Mouse (Mus musculus) lung, postnatal 25 days (tissue): ENCODE measurements around the gene Dock2.
A peak's percentile ranks its signal among the peaks of the same experiment; 100 is the strongest.
"Not testable (repeated sequence)": the region's sequence is repeated elsewhere in the genome, so short reads cannot be mapped to it uniquely, and the experiment has no call there.

ENCODE experiments used
- DNase-seq: peaks from one replicate; pipeline ENCODE4 v3.0.0; 2022; ENCODE audit warnings: low spot score

The Dock2 gene

DNA sequence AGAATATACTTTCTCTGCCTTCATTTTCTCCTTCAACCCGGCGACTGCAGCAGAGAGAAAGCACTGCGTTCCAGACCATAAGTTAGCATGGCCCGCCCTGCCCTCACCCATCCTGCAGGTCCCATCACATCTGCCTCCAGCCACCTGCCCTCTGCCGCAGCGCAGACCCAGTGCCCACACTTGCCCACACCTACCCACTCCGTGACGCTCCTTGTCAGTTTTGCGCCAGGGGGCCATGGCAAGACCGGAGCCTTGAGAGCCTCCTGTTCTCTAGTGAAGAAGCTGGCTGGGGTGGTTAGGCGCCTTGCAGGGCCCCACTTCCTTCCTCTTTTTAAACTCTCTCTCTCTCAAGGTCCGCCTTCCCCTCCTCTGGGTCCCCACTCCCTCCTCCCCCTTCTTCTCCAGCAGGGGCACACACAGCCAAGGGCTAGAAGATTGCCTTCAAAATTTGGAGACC, at the start of gene Dock2:
TSS of gene Dock2 (minus strand) at position 306 of the 457 bp plus-strand sequence.
- DNase-seq: peak; percentile 62

DNA sequence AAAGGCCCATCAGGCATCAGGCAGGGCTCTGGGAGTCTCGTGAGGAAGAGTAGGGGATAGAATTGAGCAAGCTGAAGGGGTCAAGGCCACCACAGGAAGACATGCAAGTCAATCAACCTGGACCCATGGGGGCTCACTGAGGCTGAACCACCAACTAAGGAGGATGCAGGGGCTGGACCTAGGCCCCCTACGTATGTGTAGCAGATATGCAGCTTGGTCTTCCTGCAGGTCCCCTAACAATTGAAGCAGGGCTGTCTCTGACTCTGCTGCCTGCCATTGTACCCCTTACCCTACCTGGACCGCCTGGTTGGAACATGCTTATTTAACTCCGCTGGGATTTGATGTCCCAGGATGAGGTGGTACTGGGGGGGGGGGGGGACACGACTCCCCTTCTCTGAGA, 49.0 kb upstream of the Dock2 start:
- no peak for DNase-seq

GRCm38 (mm10) chr11:34827803-34828202, 44.1 kb upstream of the Dock2 start:
- DNase-seq: no peak

DNA sequence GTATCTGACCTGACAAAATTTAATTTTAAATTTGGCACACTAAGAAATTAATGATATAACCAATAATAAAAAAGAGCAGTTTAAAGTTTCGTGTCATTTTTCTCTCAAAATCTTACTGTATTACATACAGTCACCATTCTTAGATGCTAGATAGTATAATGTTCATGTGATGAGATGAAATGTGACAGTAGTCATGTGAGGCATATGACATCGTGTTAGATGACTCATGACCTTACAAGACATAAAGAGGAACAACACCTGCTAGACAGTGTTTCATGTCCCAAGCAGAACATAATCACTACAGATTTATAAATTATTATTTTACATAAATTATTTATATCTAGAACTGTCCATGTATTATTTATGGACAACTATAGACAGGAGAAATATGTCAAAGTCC, 43.2 kb upstream of the Dock2 start:
- no peak for DNase-seq

DNA sequence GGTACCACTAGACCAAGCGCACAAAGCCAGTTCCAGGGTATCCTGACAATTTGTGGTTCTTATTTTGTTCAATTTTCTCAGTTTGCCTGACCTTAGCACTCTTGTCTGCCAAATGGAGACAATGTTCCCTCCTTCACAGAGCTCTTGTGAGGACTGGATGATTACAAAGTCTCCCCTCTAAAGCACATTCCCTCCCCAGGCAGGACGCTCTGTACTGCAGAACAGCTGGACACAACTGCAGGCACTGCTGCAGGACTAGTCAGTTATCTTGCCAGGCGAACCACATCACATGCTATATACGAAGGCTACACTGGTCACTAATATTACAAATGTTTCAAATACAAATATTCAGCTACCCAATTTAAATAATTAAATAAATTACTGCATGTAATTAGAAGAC, 41.1 kb upstream of the Dock2 start:
- no peak for DNase-seq

DNA sequence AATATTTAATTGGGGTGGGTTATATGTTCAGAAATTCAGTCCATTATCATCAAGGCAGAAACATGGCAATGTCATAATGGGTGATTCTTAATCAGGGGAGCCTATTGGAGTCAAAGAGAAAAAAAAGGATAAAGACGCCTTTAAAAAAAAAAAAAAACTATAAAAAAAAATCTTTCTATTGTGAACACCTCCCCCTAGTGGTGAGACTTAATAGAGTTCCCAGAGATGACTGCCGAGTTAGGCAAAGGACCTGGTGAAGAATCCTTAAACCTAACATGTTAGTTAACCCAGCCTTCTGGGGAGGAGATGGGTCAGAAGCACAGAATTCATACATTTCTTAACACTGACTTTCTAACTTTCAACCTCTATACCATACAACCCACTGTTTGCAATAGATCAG, 31.1 kb upstream of the Dock2 start:
- DNase-seq: peak; percentile 10

DNA sequence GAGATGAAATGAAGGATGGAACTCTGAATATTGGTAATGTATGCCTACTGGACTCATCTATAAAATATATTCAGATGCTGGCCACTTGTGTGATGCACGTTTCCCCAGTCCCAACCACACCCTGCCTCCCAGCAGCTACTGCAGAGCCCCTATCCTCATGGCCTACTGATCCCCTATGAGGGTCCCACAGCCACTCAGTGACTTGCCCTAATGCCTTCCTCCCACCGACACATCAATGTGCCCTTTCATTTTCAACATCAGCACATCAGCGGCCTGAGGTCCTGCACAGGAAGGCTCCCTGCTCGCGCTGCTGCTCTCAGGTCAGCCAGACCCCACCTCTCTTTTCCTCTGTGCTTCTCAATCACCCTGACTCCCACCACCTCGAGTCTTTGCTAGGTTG, 30.6 kb upstream of the Dock2 start:
- DNase-seq: no peak

DNA sequence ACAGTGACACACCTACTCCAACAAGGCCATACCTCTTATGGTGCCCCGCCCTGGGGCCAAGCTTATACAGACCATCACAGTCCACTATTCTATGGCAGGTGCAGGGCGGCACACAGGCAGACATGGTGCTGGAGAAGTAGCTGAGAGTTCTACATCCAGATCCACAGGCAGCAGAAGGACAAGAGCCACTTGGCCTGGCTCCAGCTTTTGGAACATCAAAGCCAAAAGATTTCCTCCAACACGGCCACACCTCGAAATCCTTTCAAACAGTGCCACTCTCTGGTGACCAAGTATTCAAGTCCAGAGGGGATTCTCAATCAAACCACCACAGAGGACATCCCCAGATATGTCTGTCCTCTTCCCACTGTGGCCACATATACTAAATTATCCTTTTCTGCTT, 21.3 kb upstream of the Dock2 start:
- not testable (repeated sequence) for DNase-seq

GRCm38 (mm10) chr11:34798066-34798465, 14.4 kb upstream of the Dock2 start:
- DNase-seq: not testable (repeated sequence)

GRCm38 (mm10) chr11:34796097-34796496, 12.4 kb upstream of the Dock2 start:
- no peak for DNase-seq

DNA sequence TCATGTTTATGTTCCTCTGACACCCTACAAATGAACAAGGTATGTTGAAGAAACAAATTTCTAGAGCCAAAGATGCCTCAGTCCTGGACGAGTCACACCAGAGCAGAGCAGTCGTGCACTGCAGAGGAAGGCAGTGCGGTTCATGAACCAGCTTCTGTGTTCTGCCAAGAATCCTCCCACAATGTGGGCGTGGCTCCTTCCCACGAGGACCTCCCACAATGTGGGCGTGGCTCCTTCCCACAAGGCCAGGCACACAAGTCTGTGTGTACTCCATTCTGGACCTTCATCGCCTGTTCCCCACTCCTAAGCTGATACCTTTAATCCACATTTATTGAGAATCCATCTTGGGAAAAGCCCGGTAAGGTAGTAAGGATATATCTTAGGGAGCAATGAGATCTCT, 8.2 kb upstream of the Dock2 start:
- DNase-seq: no peak

DNA sequence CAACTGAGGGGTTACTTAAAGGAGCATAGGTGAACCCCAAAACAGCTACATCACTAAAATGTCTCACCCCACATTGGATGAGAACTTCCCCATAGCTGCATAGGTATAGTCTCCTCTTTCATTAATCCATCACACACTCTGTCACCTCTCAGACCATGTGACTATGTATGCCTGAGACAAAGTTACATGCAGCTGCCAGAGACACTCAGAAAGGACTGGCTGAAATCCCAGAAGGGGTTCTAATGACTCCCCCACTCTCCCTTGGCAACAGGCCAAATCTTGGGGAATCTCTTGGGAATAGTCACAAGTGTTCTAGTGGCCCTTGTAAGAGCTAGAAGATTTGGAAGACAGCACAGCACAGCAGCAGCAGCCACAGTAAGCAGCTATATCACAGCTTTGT, 1.2 kb upstream of the Dock2 start:
- DNase-seq: no peak

GRCm38 (mm10) chr11:34782516-34783430, 919 bp downstream of the Dock2 start:
- peak; percentile 74 for DNase-seq

GRCm38 (mm10) chr11:34780786-34781185, 2.9 kb downstream of the Dock2 start:
- no peak for DNase-seq

- DNase-seq: no peak
Measured at GRCm38 (mm10) chr11:34779966-34780365, 3.7 kb downstream of the Dock2 start.

GRCm38 (mm10) chr11:34778351-34778750, 5.3 kb downstream of the Dock2 start:
- DNase-seq: peak; percentile 21

- DNase-seq: no peak
Measured at GRCm38 (mm10) chr11:34777529-34777928, 6.2 kb downstream of the Dock2 start.

- no peak for DNase-seq
Measured at GRCm38 (mm10) chr11:34776054-34776453, 7.6 kb downstream of the Dock2 start.

DNA sequence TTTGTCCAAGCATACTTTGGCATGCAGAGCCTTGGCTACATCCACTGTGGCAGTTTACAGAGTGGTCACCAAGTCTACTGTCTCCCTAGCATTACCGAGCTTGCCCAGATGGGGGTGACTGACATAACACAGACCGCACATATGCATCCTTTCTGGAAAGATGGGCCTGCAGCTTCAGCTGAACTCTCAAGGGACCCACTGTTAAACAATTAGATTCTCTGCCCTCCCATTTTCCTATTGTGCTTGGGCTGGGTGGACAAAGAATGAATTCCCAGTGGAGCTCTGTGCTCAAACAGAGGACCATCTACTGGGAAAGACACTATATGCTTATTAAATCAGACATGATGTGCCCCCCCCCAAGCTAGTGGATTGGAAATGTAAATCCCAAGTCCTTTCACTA, 9.1 kb downstream of the Dock2 start:
- no peak for DNase-seq

DNA sequence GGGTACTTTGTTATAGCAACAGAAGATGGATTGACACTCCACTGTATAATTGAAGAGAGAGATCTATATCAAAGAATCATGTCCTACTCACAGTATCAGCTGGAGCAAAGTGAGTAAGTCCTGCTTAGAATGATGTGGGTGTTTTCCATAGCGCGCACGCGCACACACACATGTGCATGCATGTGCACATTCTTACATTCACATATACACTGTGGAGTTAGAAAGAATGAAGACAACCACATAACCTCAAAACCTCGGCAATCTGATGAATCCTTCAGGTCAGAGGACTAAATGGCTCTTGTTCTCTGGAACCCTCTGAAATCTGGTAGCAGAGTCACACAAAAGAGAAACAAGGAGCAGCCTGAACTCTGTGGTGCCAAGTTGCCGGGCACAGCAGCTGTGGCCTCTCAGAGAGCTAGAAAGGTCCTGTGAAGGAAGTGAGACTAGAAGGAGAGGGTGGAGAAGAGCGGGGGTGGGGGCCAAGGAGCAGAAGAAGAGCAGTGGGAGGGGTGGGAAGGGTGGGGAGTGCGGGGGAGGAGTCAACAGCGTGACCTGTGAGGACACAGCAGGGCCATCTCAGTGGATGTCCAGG, 10.3 kb downstream of the Dock2 start:
- no peak for DNase-seq

GRCm38 (mm10) chr11:34771221-34771986, 12.3 kb downstream of the Dock2 start:
- peak; percentile 66 for DNase-seq

- peak; percentile 28 for DNase-seq
Measured at GRCm38 (mm10) chr11:34770666-34771065, 13.0 kb downstream of the Dock2 start.

- DNase-seq: no peak
Measured at GRCm38 (mm10) chr11:34769946-34770345, 13.7 kb downstream of the Dock2 start.
